Mouse (Mus musculus) stomach, embryonic 16.5 days (tissue): ENCODE results near the gene Rhbdf1. TPM values are rescaled to one million over a fixed set of nuclear protein-coding genes. Genes with fewer than 3 reads are reported as not detected.

ENCODE experiments used
- ATAC-seq: fragments of 200-750 bp; cut with Nextera tagmentation; 2 replicates; pipeline ENCODE4 v1.8.0; 2017; ENCODE audit warnings: moderate number of reproducible peaks, moderate TSS enrichment; ENCODE audit not compliant: insufficient read depth, low FRiP score
- H3K27ac ChIP-seq: fragments of 300-500 bp; sonication (generic); 2 replicates; pipeline ENCODE4 v1.5.1; 2014; ENCODE audit warnings: low read length
- H3K27me3 ChIP-seq: fragments of 300-500 bp; sonication (generic); 2 replicates; pipeline ENCODE4 v1.6.1; 2014; ENCODE audit warnings: low read length, control low read depth, mixed read lengths; ENCODE audit not compliant: control insufficient read depth, insufficient read depth
- H3K36me3 ChIP-seq: fragments of 300-500 bp; sonication (generic); 2 replicates; pipeline ENCODE4 v1.6.1; 2014; ENCODE audit warnings: low read length; ENCODE audit not compliant: control insufficient read depth, insufficient read depth
- H3K4me1 ChIP-seq: fragments of 300-500 bp; sonication (generic); 2 replicates; pipeline ENCODE4 v1.6.1; 2014; ENCODE audit warnings: low read length, control low read depth, mixed read lengths; ENCODE audit not compliant: control insufficient read depth, insufficient read depth
- H3K4me2 ChIP-seq: fragments of 300-500 bp; sonication (generic); 2 replicates; pipeline ENCODE4 v1.6.1; 2014; ENCODE audit warnings: low read depth, low read length, mixed read lengths
- H3K4me3 ChIP-seq: fragments of 300-500 bp; sonication (generic); replicated peaks from 2 replicates; pipeline ENCODE4 v1.5.1; 2014; ENCODE audit warnings: mild to moderate bottlenecking, low read length
- H3K9ac ChIP-seq: fragments of 300-500 bp; sonication (generic); 2 replicates; pipeline ENCODE4 v1.6.1; 2014; ENCODE audit warnings: low read length
- H3K9me3 ChIP-seq: fragments of 300-500 bp; sonication (generic); replicated peaks from 2 replicates; pipeline ENCODE4 v1.6.1; 2016; ENCODE audit warnings: low read length, control low read depth; ENCODE audit not compliant: control insufficient read depth
- WGBS: fragments of 180-500 bp; shearing (Covaris S2); extraction: QIAGEN DNeasy Blood & Tissue Kit; methylation state at CpG from one replicate; pipeline ENCODE4 v1.1.7; 2014; 5-methylcytosine and 5-hydroxymethylcytosine counted together
- polyA plus RNA-seq: library from polyadenylated mRNA; unstranded; fragments of >200 nt; fragmentation: Nextera tagmentation; extraction: Ambion mirVana; gene quantifications from 2 replicates; pipeline ENCODE4 v1.2.1, GENCODE M21; 2015

The Rhbdf1 gene
- polyA plus RNA-seq, 1 experiment from 2014 or later: 57.4 TPM

DNA sequence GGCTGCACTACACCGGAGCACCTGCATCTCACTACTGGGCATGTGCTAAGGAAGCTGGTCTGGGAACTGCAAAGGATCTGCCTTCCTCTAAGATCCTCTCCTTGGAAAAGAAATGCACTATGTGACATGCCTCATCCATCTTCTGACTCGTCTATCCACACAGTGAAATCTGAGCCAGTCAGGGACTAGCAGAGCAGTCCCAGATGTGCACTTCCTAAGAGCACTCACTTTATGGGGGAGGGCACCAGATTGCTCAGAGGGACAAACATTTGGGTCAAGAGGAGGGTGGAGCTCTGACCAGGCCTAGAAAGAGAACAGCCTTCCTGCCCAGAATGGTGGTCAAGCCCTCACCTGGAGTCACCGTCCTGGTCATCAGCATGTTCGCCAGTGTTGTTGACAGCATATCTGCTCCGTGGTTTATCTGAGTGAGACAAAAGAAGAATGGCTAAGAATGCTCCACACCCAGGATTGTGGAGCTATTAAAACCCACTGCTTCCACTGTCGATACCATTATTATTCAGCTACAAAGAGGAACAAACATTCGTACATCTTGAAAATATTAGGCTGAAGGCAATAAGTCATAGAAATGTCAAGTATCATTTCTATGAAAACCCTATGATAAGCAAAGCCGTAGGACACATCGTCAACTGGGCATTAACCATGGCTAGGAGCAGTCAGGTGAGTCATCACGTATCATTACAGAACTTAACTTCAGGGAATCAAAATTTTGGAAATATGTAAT is 40.7 kb upstream of the Rhbdf1 start:
- H3K4me3 ChIP-seq: no peak overlapping the region
- H3K27me3 ChIP-seq: no peaks in the 10 kb centered on the region
- ATAC-seq: no peak
- H3K9ac ChIP-seq: no peak overlapping the region
- no peak overlapping the region for H3K4me2 ChIP-seq
- H3K36me3 ChIP-seq: 0 out of 2 replicates have a peak, but pooled peaks cover 4% of the 10 kb centered on the region
- no peaks in the 10 kb centered on the region for H3K9me3 ChIP-seq
- WGBS: 54% methylated on average over 10 of the region's 10 CpGs
- peaks cover 13% of the 10 kb centered on the region; the same call in 1 of the 2 replicates for H3K4me1 ChIP-seq
- no peak overlapping the region for H3K27ac ChIP-seq

DNA sequence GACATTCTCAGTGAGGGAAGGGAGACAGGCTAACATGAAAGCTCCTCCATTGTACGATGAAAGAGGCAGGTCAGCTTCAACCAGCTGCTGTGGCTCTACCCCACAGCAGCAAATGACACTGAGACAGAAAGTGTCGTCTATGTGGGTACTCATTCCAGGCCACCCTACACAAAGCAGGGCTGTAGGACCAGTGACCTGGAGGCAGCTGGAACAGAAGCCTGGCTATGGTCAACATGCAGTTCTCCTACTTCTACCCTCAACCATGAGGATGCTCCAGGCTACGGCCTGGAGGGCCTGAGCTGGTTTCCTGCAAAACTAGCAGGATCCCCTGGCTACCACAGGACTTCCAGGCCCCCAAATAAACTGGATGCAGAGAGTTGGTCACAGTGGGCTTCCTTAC is 34.5 kb upstream of the Rhbdf1 start:
- H3K4me2 ChIP-seq: no peak overlapping the region
- no peak overlapping the region for H3K4me3 ChIP-seq
- no peaks in the 10 kb centered on the region for H3K27me3 ChIP-seq
- 86% methylated on average over 3 of the region's 3 CpGs for WGBS
- no peak overlapping the region for H3K27ac ChIP-seq
- 0 out of 2 replicates have a peak, but pooled peaks cover 3% of the 10 kb centered on the region for H3K36me3 ChIP-seq
- H3K9me3 ChIP-seq: no peaks in the 10 kb centered on the region
- H3K9ac ChIP-seq: no peak overlapping the region; the same call in 1 of the 2 replicates
- no peak for ATAC-seq
- H3K4me1 ChIP-seq: no peaks in the 10 kb centered on the region

- no peak overlapping the region for H3K27ac ChIP-seq
- H3K9me3 ChIP-seq: no peaks in the 10 kb centered on the region
- H3K36me3 ChIP-seq: 0 out of 2 replicates have a peak, but pooled peaks cover 3% of the 10 kb centered on the region
- H3K4me3 ChIP-seq: no peak overlapping the region
- no peak overlapping the region for H3K9ac ChIP-seq
- 97% methylated on average over 1 of the region's 1 CpGs for WGBS
- H3K27me3 ChIP-seq: no peaks in the 10 kb centered on the region
- H3K4me1 ChIP-seq: no peaks in the 10 kb centered on the region
- peak; percentile 53; the same call in 1 of the 2 replicates for ATAC-seq
- H3K4me2 ChIP-seq: no peak overlapping the region
Measured at GRCm38 (mm10) chr11:32256146-32256545, 34.0 kb upstream of the Rhbdf1 start.

GRCm38 (mm10) chr11:32253121-32253520 is 31.0 kb upstream of the Rhbdf1 start:
- Histone ChIP-seq H3K27me3 (no peaks in the 10 kb centered on the region), H3K9me3 (no peaks in the 10 kb centered on the region), H3K4me1 (no peaks in the 10 kb centered on the region), H3K4me2 (no peak overlapping the region), H3K36me3 (0 out of 2 replicates have a peak, but pooled peaks cover 3% of the 10 kb centered on the region), H3K27ac (no peak overlapping the region), H3K9ac (no peak overlapping the region), H3K4me3 (no peak overlapping the region)
- 97% methylated on average over 1 of the region's 1 CpGs for WGBS
- ATAC-seq: no peak

DNA sequence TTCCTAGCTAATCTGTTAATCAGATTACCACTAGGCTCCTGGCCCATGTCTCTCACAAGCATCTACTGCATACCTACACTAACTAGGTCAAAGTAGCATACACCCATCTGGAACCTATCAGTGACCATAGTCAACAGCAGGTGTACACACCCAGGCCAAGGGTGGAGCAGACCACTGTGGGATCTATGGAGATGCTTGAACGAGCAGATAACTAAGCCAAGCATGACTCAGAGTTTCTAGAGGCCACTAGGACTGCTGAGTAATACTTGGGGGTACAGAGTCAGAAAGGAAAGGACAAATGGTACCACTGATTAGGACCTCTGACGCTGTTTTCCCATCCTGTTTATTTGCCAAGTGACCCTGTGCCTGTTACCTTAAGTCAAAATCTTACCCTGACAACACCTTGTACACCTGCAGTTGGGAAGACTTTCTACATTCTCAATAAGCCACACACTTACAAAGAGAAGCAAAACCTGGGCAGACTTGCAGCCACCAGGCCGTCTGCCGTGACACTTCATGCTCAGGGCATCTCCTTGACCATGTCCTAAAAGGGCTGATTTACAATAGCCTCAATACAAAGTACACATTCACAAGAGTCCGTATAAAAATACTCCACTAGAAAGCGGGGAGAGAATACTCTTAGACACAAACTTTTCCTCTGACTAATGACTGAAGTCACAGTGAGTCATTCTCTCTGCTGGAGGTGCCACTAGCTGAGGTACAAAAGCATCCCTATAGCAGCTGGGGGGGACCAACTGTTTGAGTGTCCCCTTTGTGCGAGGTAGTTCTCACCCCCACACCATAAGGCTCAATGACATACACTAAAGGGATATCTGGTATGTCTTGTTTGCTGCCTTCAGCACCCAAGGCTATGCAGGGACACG is 29.0 kb upstream of the Rhbdf1 start:
- H3K9ac ChIP-seq: no peak overlapping the region
- no peak overlapping the region for H3K4me2 ChIP-seq
- no peak overlapping the region for H3K4me3 ChIP-seq
- 0 out of 2 replicates have a peak, but pooled peaks cover 3% of the 10 kb centered on the region for H3K36me3 ChIP-seq
- 80% methylated on average over 8 of the region's 8 CpGs for WGBS
- H3K27ac ChIP-seq: no peak overlapping the region
- no peaks in the 10 kb centered on the region for H3K4me1 ChIP-seq
- no peaks in the 10 kb centered on the region for H3K9me3 ChIP-seq
- H3K27me3 ChIP-seq: no peaks in the 10 kb centered on the region
- ATAC-seq: peak; percentile 89

- no peak for ATAC-seq
- H3K27ac ChIP-seq: no peak overlapping the region
- no peaks in the 10 kb centered on the region for H3K27me3 ChIP-seq
- WGBS: 68% methylated on average over 3 of the region's 3 CpGs
- H3K9ac ChIP-seq: no peak overlapping the region
- no peak overlapping the region for H3K4me2 ChIP-seq
- H3K4me1 ChIP-seq: peaks cover 4% of the 10 kb centered on the region; the same call in 1 of the 2 replicates
- H3K4me3 ChIP-seq: no peak overlapping the region
- H3K9me3 ChIP-seq: no peaks in the 10 kb centered on the region
- H3K36me3 ChIP-seq: no peaks in the 10 kb centered on the region
Measured at GRCm38 (mm10) chr11:32248350-32248749, 26.2 kb upstream of the Rhbdf1 start.

DNA sequence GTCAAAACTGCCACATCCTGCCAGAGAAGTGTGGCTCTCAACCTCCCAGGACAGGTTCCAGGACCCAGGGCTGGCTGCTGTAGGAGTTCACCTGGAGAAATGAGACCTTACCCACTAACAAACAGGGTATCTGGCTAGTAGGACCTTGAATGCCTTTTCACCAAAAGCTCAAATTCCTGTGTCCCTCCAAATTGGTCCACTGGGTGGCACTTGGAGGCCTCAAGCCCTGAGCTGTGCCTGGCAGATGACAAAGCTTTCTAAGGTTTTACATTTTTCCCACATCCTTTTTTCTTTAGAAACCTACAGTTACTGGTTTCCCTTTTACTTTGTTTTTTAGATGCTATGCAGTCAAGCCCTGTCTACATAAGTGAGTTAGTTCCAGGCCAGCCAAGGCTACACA is 25.0 kb upstream of the Rhbdf1 start:
- no peaks in the 10 kb centered on the region for H3K9me3 ChIP-seq
- ATAC-seq: no peak

GRCm38 (mm10) chr11:32245614-32246013 is 23.5 kb upstream of the Rhbdf1 start:
- WGBS: 90% methylated on average over 6 of the region's 6 CpGs
- Histone ChIP-seq H3K9ac (no peak overlapping the region), H3K4me1 (peaks cover 8% of the 10 kb centered on the region; the same call in 1 of the 2 replicates), H3K27me3 (no peaks in the 10 kb centered on the region), H3K4me2 (no peak overlapping the region), H3K36me3 (0 out of 2 replicates have a peak, but pooled peaks cover 2% of the 10 kb centered on the region), H3K9me3 (no peaks in the 10 kb centered on the region), H3K27ac (no peak overlapping the region), H3K4me3 (no peak overlapping the region)
- peak; percentile 70; the same call in 1 of the 2 replicates for ATAC-seq

More for the DNA sequence above, 25.0 kb upstream of the Rhbdf1 start:
- H3K4me2 ChIP-seq: no peak overlapping the region
- no peak overlapping the region for H3K9ac ChIP-seq
- H3K36me3 ChIP-seq: no peaks in the 10 kb centered on the region
- H3K27me3 ChIP-seq: no peaks in the 10 kb centered on the region
- H3K4me1 ChIP-seq: peaks cover 8% of the 10 kb centered on the region; the same call in 1 of the 2 replicates
- no peak overlapping the region for H3K27ac ChIP-seq
- H3K4me3 ChIP-seq: no peak overlapping the region

GRCm38 (mm10) chr11:32244617-32245016 is 22.5 kb upstream of the Rhbdf1 start:
- ATAC-seq: no peak
- no peak overlapping the region for H3K4me3 ChIP-seq
- peaks cover 8% of the 10 kb centered on the region; the same call in 1 of the 2 replicates for H3K4me1 ChIP-seq
- H3K9ac ChIP-seq: no peak overlapping the region
- H3K27me3 ChIP-seq: no peaks in the 10 kb centered on the region
- H3K9me3 ChIP-seq: no peaks in the 10 kb centered on the region
- H3K36me3 ChIP-seq: 0 out of 2 replicates have a peak, but pooled peaks cover 10% of the 10 kb centered on the region
- H3K4me2 ChIP-seq: no peak overlapping the region
- WGBS: 89% methylated on average over 1 of the region's 1 CpGs
- peak overlapping the region; percentile 60 for H3K27ac ChIP-seq
